Mouse (Mus musculus) spleen, adult 2 months (tissue): Measurements from ENCODE around the gene Arid3b.

ENCODE experiments used
- CTCF ChIP-seq: fragments of 200-500 bp; IDR thresholded peaks from 2 replicates; pipeline ENCODE4 v1.5.1; 2011; ENCODE audit warnings: mild to moderate bottlenecking, inconsistent platforms; ENCODE audit not compliant: insufficient read depth, insufficient read length, insufficient replicate concordance; ENCODE audit errors: extremely low read depth
- POLR2A ChIP-seq: fragments of 200-500 bp; IDR thresholded peaks from 2 replicates; pipeline ENCODE4 v1.6.1; 2011; ENCODE audit warnings: low read depth, low read length, inconsistent platforms

DNA sequence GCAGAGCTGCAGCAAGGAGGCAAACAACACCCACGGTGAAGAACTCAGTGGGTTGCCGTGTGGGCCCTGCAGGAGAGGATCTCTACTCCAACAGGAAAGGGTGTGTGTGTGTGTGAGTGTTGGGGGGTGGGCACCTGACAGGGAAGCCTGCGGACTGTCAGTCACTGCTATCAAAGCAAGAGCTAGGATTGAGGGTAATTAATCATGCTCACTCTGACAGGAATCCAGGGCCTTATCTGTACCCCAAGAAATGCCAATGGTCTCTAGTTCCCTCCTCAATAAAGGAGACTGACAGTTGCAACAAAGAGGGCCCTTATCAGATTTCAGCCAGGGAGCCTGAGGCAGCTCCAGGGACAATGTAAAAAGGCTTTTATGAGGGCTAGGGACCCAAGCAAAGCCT lies 33.5 kb downstream of the Arid3b start:
- TF ChIP-seq POLR2A (no peak), CTCF (no peak)
